Mouse (Mus musculus) liver, embryonic 14.5 days (tissue): ENCODE measurements around the gene Coa3.

Experiments used
- CTCF ChIP-seq: IDR thresholded peaks from 2 replicates; pipeline ENCODE4 v1.5.1; 2016; ENCODE audit warnings: antibody characterized with exemption, low read depth, control low read depth
- EP300 ChIP-seq: IDR thresholded peaks from 2 replicates; pipeline ENCODE4 v1.6.1; 2016; ENCODE audit warnings: antibody characterized with exemption, low read depth

DNA sequence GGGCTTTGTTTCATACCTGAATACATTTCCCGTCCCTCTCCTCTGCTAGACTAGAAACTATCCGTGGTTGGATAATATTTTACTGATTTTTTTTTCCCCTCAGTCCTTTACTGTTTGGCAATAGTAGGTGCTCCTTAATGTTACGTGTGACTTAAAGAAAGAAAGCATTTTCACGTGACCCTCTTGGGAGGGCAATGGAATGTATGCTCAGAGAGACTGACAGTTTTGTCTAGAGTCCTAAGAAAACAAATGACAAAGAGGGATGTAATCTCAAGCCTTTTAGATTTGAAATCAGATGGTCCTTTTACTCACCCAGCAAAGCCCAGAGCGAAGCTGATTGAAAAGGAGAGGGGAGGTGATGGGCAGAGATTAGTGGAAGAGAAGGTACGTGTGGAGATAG lies 13.0 kb downstream of the Coa3 start:
- no peak for TF ChIP-seq CTCF
- no peak for TF ChIP-seq EP300
